Comparison of ENCODE assay signal across 8 mouse cellular contexts in genomic region chrX:56610318-56610694, GRCm38 (mm10). TPM values are rescaled to one million over a fixed set of nuclear protein-coding genes. Genes with fewer than 3 reads are reported as not detected.
DNase-seq lines count a peak whose midpoint lies in the region; ATAC-seq and TF ChIP-seq lines count a peak whose summit lies in the region.

No protein-coding gene starts in this region.

- peak overlapping the region; percentile 54 for H3ac ChIP-seq in myocyte (ENCODE audit: control insufficient read depth, insufficient read length)

- WGBS in kidney, embryonic 15.5 days, result 18% methylated on average over 13 of the region's 13 CpGs
- WGBS in forebrain, embryonic 10.5 days, result 21% methylated on average over 13 of the region's 13 CpGs

- peak overlapping the region; percentile 68; the same call in 1 of the 2 replicates for H3K27ac ChIP-seq in kidney, embryonic 15.5 days
- peak overlapping the region; percentile 88 for H3K27ac ChIP-seq in forebrain, embryonic 10.5 days

- no peak for TF ChIP-seq POLR2A in myocyte (IDR thresholded peaks at IDR 0.05; ENCODE audit: insufficient read length, low read depth)

- no peaks in the 10 kb centered on the region for H3K9me3 ChIP-seq in kidney, embryonic 15.5 days (replicated peaks)
- no peaks in the 10 kb centered on the region for H3K9me3 ChIP-seq in forebrain, embryonic 10.5 days

- no peak for DNase-seq in kidney, adult 18-20 months
- peak; percentile 12 for DNase-seq in NIH3T3 (ENCODE audit: low read depth)
- no peak for DNase-seq in forebrain, embryonic 10.5 days (ENCODE audit: extremely low spot score, low spot score)
- DNase-seq in left cerebral cortex, postnatal 4 days, result peak; percentile 15
- peak; percentile 33 for DNase-seq in thymus, postnatal 4 days
- no peak for DNase-seq in spleen, postnatal 4 days (ENCODE audit: low spot score in 2 of 2)

- peak overlapping the region; percentile 64 for H3K4me3 ChIP-seq in kidney, embryonic 15.5 days (replicated peaks)
- H3K4me3 ChIP-seq in forebrain, embryonic 10.5 days, result peak overlapping the region; percentile 66
- peak overlapping the region; percentile 50 for H3K4me3 ChIP-seq in myocyte

- intact Hi-C loops in left cerebral cortex, postnatal 4 days (cut with DNase I), result no loop called here

- no peaks in the 10 kb centered on the region for H3K27me3 ChIP-seq in kidney, embryonic 15.5 days
- no peaks in the 10 kb centered on the region for H3K27me3 ChIP-seq in forebrain, embryonic 10.5 days (ENCODE audit: poor library complexity, severe bottlenecking)
- H3K27me3 ChIP-seq in myocyte (ENCODE audit: control insufficient read depth, insufficient read depth, insufficient read length), result no peaks in the 10 kb centered on the region

- H3K9ac ChIP-seq in kidney, embryonic 15.5 days, result peak overlapping the region; percentile 61

- no peaks in the 10 kb centered on the region for H3K36me3 ChIP-seq in kidney, embryonic 15.5 days
- H3K36me3 ChIP-seq in forebrain, embryonic 10.5 days (replicated peaks), result no peaks in the 10 kb centered on the region
- H3K36me3 ChIP-seq in myocyte (ENCODE audit: control insufficient read depth, insufficient read depth), result no peaks in the 10 kb centered on the region

- H3K4me2 ChIP-seq in kidney, embryonic 15.5 days, result peak overlapping the region; percentile 66
- H3K4me2 ChIP-seq in myocyte (ENCODE audit: low read depth), result peak overlapping the region; percentile 74

- 0 out of 2 replicates have a peak, but pooled peaks have one; percentile 8 for ATAC-seq in kidney, embryonic 15.5 days (replicated peaks; ENCODE audit: low FRiP score)

- no peaks in the 10 kb centered on the region for H3K79me2 ChIP-seq in myocyte (ENCODE audit: control insufficient read depth, insufficient read depth)

- H3K4me1 ChIP-seq in kidney, embryonic 15.5 days, result 0 out of 2 replicates have a peak, but pooled peaks cover 6% of the 10 kb centered on the region
- H3K4me1 ChIP-seq in forebrain, embryonic 10.5 days, result peaks cover 9% of the 10 kb centered on the region

TF ChIP-seq in myocyte, 11 proteins besides CTCF, POLR2A, EP300 and RAD21:
- TF ChIP-seq MYOG (IDR thresholded peaks at IDR 0.05; ENCODE audit: control insufficient read depth in 1 of 3, insufficient read depth in 1 of 3, insufficient read length in 2 of 3, low read depth in 2 of 3), result no peak
- no peak for TF ChIP-seq E2F4 (IDR thresholded peaks at IDR 0.05; ENCODE audit: insufficient read depth)
- no peak for TF ChIP-seq USF1 (IDR thresholded peaks at IDR 0.05; ENCODE audit: low read depth)
- TF ChIP-seq POLR2AphosphoS2 (IDR thresholded peaks at IDR 0.05; ENCODE audit: insufficient read length, low read depth), result no peak
- no peak for TF ChIP-seq MAX (IDR thresholded peaks at IDR 0.05; ENCODE audit: low read depth)
- no peak for TF ChIP-seq CEBPB (IDR thresholded peaks at IDR 0.05; ENCODE audit: insufficient read depth, poor library complexity, severe bottlenecking)
- TF ChIP-seq MYOD1 (IDR thresholded peaks at IDR 0.05; ENCODE audit: control insufficient read depth in 1 of 3, insufficient read length in 2 of 3, low read depth in 2 of 3), result no peak
- no peak for TF ChIP-seq TCF3 (IDR thresholded peaks at IDR 0.05; ENCODE audit: insufficient read length, low read depth)
- TF ChIP-seq SRF (IDR thresholded peaks at IDR 0.05; ENCODE audit: control insufficient read depth, insufficient read length, low read depth), result no peak
- no peak for TF ChIP-seq TCF12 (IDR thresholded peaks at IDR 0.05; ENCODE audit: insufficient read depth, poor library complexity, severe bottlenecking)

RNA-seq across cellular contexts. Expression of gene Slc9a6, which starts 0.7 kb away (rescaled TPM):
- polyA plus RNA-seq in kidney, embryonic 15.5 days (2015; fragmentation: Nextera tagmentation; extraction: Ambion mirVana), result 11.3 and 11.8 TPM in 2 replicates
- 9.3 and 10.2 TPM in 2 replicates for polyA plus RNA-seq in forebrain, embryonic 10.5 days (2016; fragmentation: Nextera tagmentation; extraction: Ambion mirVana)
- total RNA-seq in left cerebral cortex, postnatal 4 days (2021), result 100 to 1,000 TPM; 103 to 116 TPM
- 10.8 TPM for polyA plus RNA-seq in myocyte (2012; fragmentation: generic; extraction: Trizol)

RNA-seq across cellular contexts. Expression of gene Mmgt1, which starts 12.4 kb away (rescaled TPM):
- 26.4 and 29.7 TPM in 2 replicates for polyA plus RNA-seq in kidney, embryonic 15.5 days (2015; fragmentation: Nextera tagmentation; extraction: Ambion mirVana)
- polyA plus RNA-seq in forebrain, embryonic 10.5 days (2016; fragmentation: Nextera tagmentation; extraction: Ambion mirVana), result 42.7 and 42.8 TPM in 2 replicates
- total RNA-seq in left cerebral cortex, postnatal 4 days (2021), result 10 to 100 TPM; 37.0 to 37.2 TPM
- polyA plus RNA-seq in myocyte (2012; fragmentation: generic; extraction: Trizol), result 6.6 TPM

Comparison
In these comparisons a context has a peak if more than half of its experiments do, and no peak if none do; other contexts are left out.
1. DNase-seq: peak in NIH3T3 (single experiment), left cerebral cortex, postnatal 4 days (single experiment) and thymus, postnatal 4 days (single experiment); none in kidney, adult 18-20 months (single experiment), forebrain, embryonic 10.5 days (single experiment) and spleen, postnatal 4 days (0 of 2).
2. Peak in every context shown above with its lines, with median percentiles within 50 percentile points of each other: H3K4me3 ChIP-seq.